Mouse (Mus musculus): ENCODE results near the gene Hnrnpa3.
A peak's percentile ranks its signal among the peaks of the same experiment; 100 is the strongest.
"Not testable (repeated sequence)": the region's sequence is repeated elsewhere in the genome, so short reads cannot be mapped to it uniquely, and the experiment has no call there.

The Hnrnpa3 gene

GRCm38 (mm10) chr2:75658727-75659628 lies at the start of gene Hnrnpa3:
Gene Hnrnpa3 (plus strand): TSS chr2:75659261.
- peak; percentile 100 for DNase-seq (ENCODE audit: low read depth, low spot score)

GRCm38 (mm10) chr2:75609971-75610370 lies 49.1 kb upstream of the Hnrnpa3 start:
- DNase-seq (ENCODE audit: low read depth, low spot score), result no peak

GRCm38 (mm10) chr2:75610602-75611001 lies 48.5 kb upstream of the Hnrnpa3 start:
- DNase-seq (ENCODE audit: low read depth, low spot score), result not testable (repeated sequence)

GRCm38 (mm10) chr2:75611041-75611805 lies 47.8 kb upstream of the Hnrnpa3 start:
- no peak for DNase-seq (ENCODE audit: low read depth, low spot score)

GRCm38 (mm10) chr2:75612006-75612405 lies 47.1 kb upstream of the Hnrnpa3 start:
- DNase-seq (ENCODE audit: low read depth, low spot score), result no peak

GRCm38 (mm10) chr2:75612981-75613567 lies 46.0 kb upstream of the Hnrnpa3 start:
- DNase-seq (ENCODE audit: low read depth, low spot score), result no peak

- DNase-seq (ENCODE audit: low read depth, low spot score), result no peak
These were observed 44.5 kb upstream of the Hnrnpa3 start for GRCm38 (mm10) chr2:75614577-75614976.

- no peak for DNase-seq (ENCODE audit: low read depth, low spot score)
These were observed 42.1 kb upstream of the Hnrnpa3 start for GRCm38 (mm10) chr2:75616911-75617310.

GRCm38 (mm10) chr2:75618712-75619111 lies 40.3 kb upstream of the Hnrnpa3 start:
- DNase-seq (ENCODE audit: low read depth, low spot score), result no peak

GRCm38 (mm10) chr2:75621873-75622654 lies 37.0 kb upstream of the Hnrnpa3 start:
- DNase-seq (ENCODE audit: low read depth, low spot score), result no peak

- no peak for DNase-seq (ENCODE audit: low read depth, low spot score)
These were observed 34.0 kb upstream of the Hnrnpa3 start for GRCm38 (mm10) chr2:75625086-75625485.

- DNase-seq (ENCODE audit: low read depth, low spot score), result no peak
These were observed 32.2 kb upstream of the Hnrnpa3 start for GRCm38 (mm10) chr2:75626597-75627440.

- no peak for DNase-seq (ENCODE audit: low read depth, low spot score)
These were observed 30.6 kb upstream of the Hnrnpa3 start for GRCm38 (mm10) chr2:75628487-75628886.

- no peak for DNase-seq (ENCODE audit: low read depth, low spot score)
These were observed 27.6 kb upstream of the Hnrnpa3 start for GRCm38 (mm10) chr2:75631421-75631820.

GRCm38 (mm10) chr2:75632043-75632442 lies 27.0 kb upstream of the Hnrnpa3 start:
- DNase-seq (ENCODE audit: low read depth, low spot score), result no peak

- no peak for DNase-seq (ENCODE audit: low read depth, low spot score)
These were observed 26.3 kb upstream of the Hnrnpa3 start for GRCm38 (mm10) chr2:75632721-75633181.

GRCm38 (mm10) chr2:75633381-75633780 lies 25.7 kb upstream of the Hnrnpa3 start:
- no peak for DNase-seq (ENCODE audit: low read depth, low spot score)

GRCm38 (mm10) chr2:75633784-75634183 lies 25.3 kb upstream of the Hnrnpa3 start:
- no peak for DNase-seq (ENCODE audit: low read depth, low spot score)

GRCm38 (mm10) chr2:75634431-75634830 lies 24.6 kb upstream of the Hnrnpa3 start:
- DNase-seq (ENCODE audit: low read depth, low spot score), result peak; percentile 24

All from CD4-positive helper T cell, adult 2 months (primary cell).